Mouse (Mus musculus) liver, postnatal 0 days (tissue): ENCODE measurements around the gene Slc27a4. TPM values are rescaled to one million over a fixed set of nuclear protein-coding genes. Genes with fewer than 3 reads are reported as not detected.

Source experiments
- ATAC-seq: fragments of 200-750 bp; cut with Nextera tagmentation; 2 replicates; pipeline ENCODE4 v1.8.0; 2017; ENCODE audit warnings: mild to moderate bottlenecking, moderate library complexity
- DNase-seq: peaks from one replicate; pipeline ENCODE4 v3.0.0-alpha.2; 2016
- H3K27ac ChIP-seq: fragments of 300-500 bp; sonication (generic); 2 replicates; pipeline ENCODE4 v1.5.1; 2014; ENCODE audit warnings: antibody characterized with exemption, moderate library complexity, mild to moderate bottlenecking, low read depth
- H3K27me3 ChIP-seq: fragments of 300-500 bp; sonication (generic); 2 replicates; pipeline ENCODE4 v1.6.1; 2014; ENCODE audit warnings: low read length, control low read depth, mixed read lengths; ENCODE audit not compliant: insufficient read depth
- H3K36me3 ChIP-seq: fragments of 300-500 bp; sonication (generic); replicated peaks from 2 replicates; pipeline ENCODE4 v1.6.1; 2014; ENCODE audit warnings: mild to moderate bottlenecking, control low read depth, low read length, moderate library complexity, mixed read lengths; ENCODE audit not compliant: insufficient read depth
- H3K4me1 ChIP-seq: fragments of 300-500 bp; sonication (generic); 2 replicates; pipeline ENCODE4 v1.6.1; 2014; ENCODE audit warnings: antibody characterized with exemption, mild to moderate bottlenecking, control low read depth; ENCODE audit not compliant: insufficient read depth
- H3K4me2 ChIP-seq: fragments of 300-500 bp; sonication (generic); 2 replicates; pipeline ENCODE4 v1.6.1; 2014; ENCODE audit warnings: low read depth, mild to moderate bottlenecking, low read length, moderate library complexity, mixed read lengths
- H3K4me3 ChIP-seq: fragments of 300-500 bp; sonication (generic); 2 replicates; pipeline ENCODE4 v1.5.1; 2014; ENCODE audit warnings: low read depth, low read length
- H3K9ac ChIP-seq: fragments of 300-500 bp; sonication (generic); replicated peaks from 2 replicates; pipeline ENCODE4 v1.6.1; 2014; ENCODE audit warnings: mild to moderate bottlenecking, moderate library complexity
- H3K9me3 ChIP-seq: fragments of 300-500 bp; sonication (generic); 2 replicates; pipeline ENCODE4 v1.6.1; 2016; ENCODE audit warnings: mild to moderate bottlenecking, control low read depth, low read length, mixed read lengths
- CTCF ChIP-seq: sonication (generic); IDR thresholded peaks from 2 replicates; pipeline ENCODE4 v1.5.1; 2016; ENCODE audit warnings: antibody characterized with exemption, low read depth
- EP300 ChIP-seq: IDR thresholded peaks from 2 replicates; pipeline ENCODE4 v1.6.1; 2016; ENCODE audit warnings: antibody characterized with exemption, low read depth, mild to moderate bottlenecking
- WGBS: fragments of 180-500 bp; shearing (Covaris S2); extraction: QIAGEN DNeasy Blood & Tissue Kit; methylation state at CpG from one replicate; pipeline ENCODE4 v1.1.7; 2014; ENCODE audit not compliant: insufficient replicate concordance; 5-methylcytosine and 5-hydroxymethylcytosine counted together
- polyA plus RNA-seq: library from polyadenylated mRNA; unstranded; fragments of >200 nt; fragmentation: Nextera tagmentation; extraction: Ambion mirVana; gene quantifications from 2 replicates; pipeline ENCODE4 v1.2.1, GENCODE M21; 2015

The Slc27a4 gene
- polyA plus RNA-seq, 1 experiment from 2014 or later = 5.1 TPM

GRCm38 (mm10) chr2:29849841-29850480 lies 47.5 kb downstream of the Slc27a4 start:
- 48% methylated on average over 5 of the region's 5 CpGs for WGBS
- H3K4me3 ChIP-seq = no peak overlapping the region
- no peak for TF ChIP-seq CTCF
- no peak for TF ChIP-seq EP300
- H3K4me1 ChIP-seq = peaks cover 2% of the 10 kb centered on the region
- ATAC-seq (no peak), DNase-seq (no peak)
- no peaks in the 10 kb centered on the region for H3K9me3 ChIP-seq
- H3K27ac ChIP-seq = no peak overlapping the region
- H3K9ac ChIP-seq = no peak overlapping the region
- H3K36me3 ChIP-seq = no peaks in the 10 kb centered on the region
- peaks cover 10% of the 10 kb centered on the region; the same call in 1 of the 2 replicates for H3K27me3 ChIP-seq
- no peak overlapping the region for H3K4me2 ChIP-seq

GRCm38 (mm10) chr2:29852957-29853485 lies 50.6 kb downstream of the Slc27a4 start:
- 44% methylated on average over 4 of the region's 4 CpGs for WGBS
- Histone ChIP-seq H3K27ac (no peak overlapping the region), H3K36me3 (no peaks in the 10 kb centered on the region), H3K9me3 (no peaks in the 10 kb centered on the region), H3K4me2 (no peak overlapping the region), H3K9ac (no peak overlapping the region), H3K4me3 (no peak overlapping the region), H3K27me3 (peaks cover 4% of the 10 kb centered on the region; the same call in 1 of the 2 replicates), H3K4me1 (no peaks in the 10 kb centered on the region)
- TF ChIP-seq CTCF = no peak
- no peak for DNase-seq
- ATAC-seq = no peak

GRCm38 (mm10) chr2:29853736-29854135 lies 51.3 kb downstream of the Slc27a4 start:
- TF ChIP-seq CTCF = no peak
- no peak for TF ChIP-seq EP300
- peaks cover 4% of the 10 kb centered on the region; the same call in 1 of the 2 replicates for H3K27me3 ChIP-seq
- WGBS = 71% methylated on average over 5 of the region's 5 CpGs
- no peak overlapping the region for H3K4me3 ChIP-seq
- no peak overlapping the region for H3K4me2 ChIP-seq
- ATAC-seq (no peak), DNase-seq (no peak)
- H3K4me1 ChIP-seq = no peaks in the 10 kb centered on the region
- H3K9me3 ChIP-seq = no peaks in the 10 kb centered on the region
- no peak overlapping the region for H3K9ac ChIP-seq
- H3K36me3 ChIP-seq = no peaks in the 10 kb centered on the region
- no peak overlapping the region for H3K27ac ChIP-seq

GRCm38 (mm10) chr2:29855585-29856210 lies 53.3 kb downstream of the Slc27a4 start:
- Histone ChIP-seq H3K9ac (no peak overlapping the region), H3K4me3 (no peak overlapping the region), H3K4me2 (no peak overlapping the region), H3K9me3 (no peaks in the 10 kb centered on the region), H3K36me3 (no peaks in the 10 kb centered on the region), H3K4me1 (no peaks in the 10 kb centered on the region), H3K27me3 (peaks cover 4% of the 10 kb centered on the region; the same call in 1 of the 2 replicates), H3K27ac (no peak overlapping the region)
- ATAC-seq = no peak
- 77% methylated on average over 10 of the region's 10 CpGs for WGBS
- no peak for DNase-seq
- TF ChIP-seq EP300 (no peak), CTCF (no peak)

GRCm38 (mm10) chr2:29856451-29857260 lies 54.2 kb downstream of the Slc27a4 start:
- no peak for DNase-seq
- ATAC-seq = no peak
- Histone ChIP-seq H3K27me3 (peaks cover 4% of the 10 kb centered on the region; the same call in 1 of the 2 replicates), H3K9ac (no peak overlapping the region), H3K4me1 (no peaks in the 10 kb centered on the region), H3K27ac (no peak overlapping the region), H3K9me3 (no peaks in the 10 kb centered on the region), H3K36me3 (no peaks in the 10 kb centered on the region), H3K4me3 (no peak overlapping the region), H3K4me2 (no peak overlapping the region)
- WGBS = 36% methylated on average over 19 of the region's 19 CpGs
- TF ChIP-seq CTCF (no peak), EP300 (no peak)

- 51% methylated on average over 2 of the region's 2 CpGs for WGBS
- peaks cover 4% of the 10 kb centered on the region; the same call in 1 of the 2 replicates for H3K27me3 ChIP-seq
- H3K4me2 ChIP-seq = no peak overlapping the region
- no peak overlapping the region for H3K4me3 ChIP-seq
- no peaks in the 10 kb centered on the region for H3K9me3 ChIP-seq
- no peak overlapping the region for H3K9ac ChIP-seq
- ATAC-seq (no peak), DNase-seq (no peak)
- H3K36me3 ChIP-seq = no peaks in the 10 kb centered on the region
- TF ChIP-seq EP300 = no peak
- TF ChIP-seq CTCF = no peak
- no peak overlapping the region for H3K27ac ChIP-seq
- no peaks in the 10 kb centered on the region for H3K4me1 ChIP-seq
Observed at GRCm38 (mm10) chr2:29857341-29857740, 54.9 kb downstream of the Slc27a4 start.
